Mouse (Mus musculus) frontal cortex, postnatal 25 days (tissue): ENCODE measurements around the gene Wfdc15b.
"Not testable (repeated sequence)": the region's sequence is repeated elsewhere in the genome, so short reads cannot be mapped to it uniquely, and the experiment has no call there.

Source experiments
- DNase-seq, 2 experiments: peaks; one replicate each; pipeline ENCODE4 v3.0.0; 2022; ENCODE audit warnings: low spot score in 2 of 2

Wfdc15b gene

GRCm38 (mm10) chr2:164221522-164221921 is at the start of gene Wfdc15b:
Gene Wfdc15b, minus strand, starts transcription at chr2:164221660.
- DNase-seq = no peak

- not testable (repeated sequence) for DNase-seq
Measured at GRCm38 (mm10) chr2:164256540-164256939, 35.1 kb upstream of the Wfdc15b start, which contains the start of gene Svs3b. Gene Svs3b, minus strand, starts transcription at chr2:164256640.

GRCm38 (mm10) chr2:164238366-164238765 is 16.9 kb upstream of the Wfdc15b start, which contains the start of gene Svs2:
Gene Svs2, minus strand, starts transcription at chr2:164238466.
- DNase-seq = no peak

- DNase-seq = no peak
Measured at GRCm38 (mm10) chr2:164232671-164233070, 11.2 kb upstream of the Wfdc15b start.

- DNase-seq = no peak
Measured at GRCm38 (mm10) chr2:164228361-164229070, 7.1 kb upstream of the Wfdc15b start.

- no peak for DNase-seq
Measured at GRCm38 (mm10) chr2:164219295-164219694, 2.2 kb downstream of the Wfdc15b start.

GRCm38 (mm10) chr2:164212711-164213110 is 8.7 kb downstream of the Wfdc15b start:
- no peak for DNase-seq

GRCm38 (mm10) chr2:164210892-164211291 is 10.6 kb downstream of the Wfdc15b start:
- no peak for DNase-seq

- DNase-seq = no peak
Measured at GRCm38 (mm10) chr2:164206676-164207075, 14.8 kb downstream of the Wfdc15b start.

GRCm38 (mm10) chr2:164206011-164206410 is 15.4 kb downstream of the Wfdc15b start:
- DNase-seq = not testable (repeated sequence)

- DNase-seq = no peak
Measured at GRCm38 (mm10) chr2:164199626-164200327, 21.7 kb downstream of the Wfdc15b start, which contains the start of gene Wfdc15a. Gene Wfdc15a, minus strand, starts transcription at chr2:164200130.

GRCm38 (mm10) chr2:164196700-164196990 is 24.8 kb downstream of the Wfdc15b start:
- no peak for DNase-seq

GRCm38 (mm10) chr2:164195971-164196699 is 25.3 kb downstream of the Wfdc15b start:
- DNase-seq = no peak

- DNase-seq = no peak
Measured at GRCm38 (mm10) chr2:164194959-164195630, 26.4 kb downstream of the Wfdc15b start.

GRCm38 (mm10) chr2:164192279-164192678 is 29.2 kb downstream of the Wfdc15b start:
- no peak for DNase-seq

GRCm38 (mm10) chr2:164190576-164190975 is 30.9 kb downstream of the Wfdc15b start, which contains the start of gene Wfdc12:
Gene Wfdc12, minus strand, starts transcription at chr2:164190608.
- DNase-seq = no peak

GRCm38 (mm10) chr2:164188722-164189121 is 32.7 kb downstream of the Wfdc15b start:
- DNase-seq = no peak

GRCm38 (mm10) chr2:164184145-164184719 is 37.2 kb downstream of the Wfdc15b start:
- no peak for DNase-seq

GRCm38 (mm10) chr2:164183340-164183739 is 38.1 kb downstream of the Wfdc15b start:
- DNase-seq = no peak

- no peak for DNase-seq
Measured at GRCm38 (mm10) chr2:164182692-164183255, 38.7 kb downstream of the Wfdc15b start, which contains the start of gene Wfdc5. Gene Wfdc5, minus strand, starts transcription at chr2:164182742.

GRCm38 (mm10) chr2:164180770-164181169 is 40.7 kb downstream of the Wfdc15b start:
- no peak for DNase-seq
